Mouse (Mus musculus) testis, adult 2 months (tissue): Measurements from ENCODE around the gene Ulk3. TPM values are rescaled to one million over a fixed set of nuclear protein-coding genes. Genes with fewer than 3 reads are reported as not detected.

Experiments used
- H3K27ac ChIP-seq: fragments of 200-500 bp; 2 replicates; pipeline ENCODE4 v1.5.1; 2012; ENCODE audit warnings: low read depth, low read length; ENCODE audit not compliant: control insufficient read depth, insufficient read depth
- H3K27me3 ChIP-seq: fragments of 200-500 bp; 2 replicates; pipeline ENCODE4 v1.6.1; 2012; ENCODE audit warnings: mild to moderate bottlenecking, low read length, moderate library complexity; ENCODE audit not compliant: control insufficient read depth, insufficient read depth
- H3K36me3 ChIP-seq: fragments of 200-500 bp; 2 replicates; pipeline ENCODE4 v1.6.1; 2012; ENCODE audit warnings: mild to moderate bottlenecking, low read length; ENCODE audit not compliant: control insufficient read depth, insufficient read depth
- H3K4me1 ChIP-seq: fragments of 200-500 bp; 2 replicates; pipeline ENCODE4 v1.6.1; 2012; ENCODE audit warnings: low read length; ENCODE audit not compliant: control insufficient read depth, insufficient read depth
- H3K4me3 ChIP-seq: fragments of 200-500 bp; 2 replicates; pipeline ENCODE4 v1.5.1; 2012; ENCODE audit warnings: low read depth, mild to moderate bottlenecking, low read length, moderate library complexity, mixed read lengths; ENCODE audit not compliant: control insufficient read depth
- CTCF ChIP-seq: fragments of 200-500 bp; IDR thresholded peaks from 2 replicates; pipeline ENCODE4 v1.5.1; 2012; ENCODE audit warnings: low read depth, mild to moderate bottlenecking, inconsistent platforms, low read length, moderate library complexity; ENCODE audit not compliant: control insufficient read depth, insufficient read depth, insufficient replicate concordance
- POLR2A ChIP-seq: fragments of 200-500 bp; IDR thresholded peaks from 2 replicates; pipeline ENCODE4 v1.6.1; 2012; ENCODE audit warnings: low read depth, mild to moderate bottlenecking, inconsistent platforms, low read length, moderate library complexity; ENCODE audit not compliant: control insufficient read depth
- polyA plus RNA-seq: library from polyadenylated mRNA; depleted of rRNA; stranded (reverse); fragments of >200 nt; gene quantifications from 2 replicates; pipeline ENCODE4 v1.2.3, GENCODE M21; 2012

The Ulk3 gene
- polyA plus RNA-seq, 1 experiment, result 9.5 TPM

DNA sequence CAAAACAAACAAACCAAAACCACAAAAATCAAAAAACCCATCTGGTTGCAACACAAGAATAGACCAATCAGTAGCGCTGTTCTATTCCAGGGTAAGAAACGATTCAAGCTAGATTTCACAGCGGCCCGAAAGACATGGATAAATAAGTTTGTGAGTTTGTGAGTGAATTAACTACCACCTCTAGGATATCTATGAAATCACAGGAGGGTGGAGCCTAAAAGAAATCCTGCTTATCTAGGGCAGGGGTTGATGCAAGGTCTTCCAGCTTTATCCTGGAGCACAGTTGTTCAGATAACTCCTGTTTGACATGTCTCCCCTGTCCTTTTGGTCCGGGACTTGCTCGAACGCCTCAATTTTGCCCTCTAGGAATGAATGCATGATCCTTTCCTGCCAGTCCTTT is 29.0 kb upstream of the Ulk3 start:
- Histone ChIP-seq H3K4me1 (peaks cover 9% of the 10 kb centered on the region), H3K27ac (peak overlapping the region; percentile 90), H3K4me3 (peak overlapping the region; percentile 97), H3K27me3 (no peaks in the 10 kb centered on the region), H3K36me3 (no peaks in the 10 kb centered on the region)
- TF ChIP-seq POLR2A, result no peak
- TF ChIP-seq CTCF, result no peak

DNA sequence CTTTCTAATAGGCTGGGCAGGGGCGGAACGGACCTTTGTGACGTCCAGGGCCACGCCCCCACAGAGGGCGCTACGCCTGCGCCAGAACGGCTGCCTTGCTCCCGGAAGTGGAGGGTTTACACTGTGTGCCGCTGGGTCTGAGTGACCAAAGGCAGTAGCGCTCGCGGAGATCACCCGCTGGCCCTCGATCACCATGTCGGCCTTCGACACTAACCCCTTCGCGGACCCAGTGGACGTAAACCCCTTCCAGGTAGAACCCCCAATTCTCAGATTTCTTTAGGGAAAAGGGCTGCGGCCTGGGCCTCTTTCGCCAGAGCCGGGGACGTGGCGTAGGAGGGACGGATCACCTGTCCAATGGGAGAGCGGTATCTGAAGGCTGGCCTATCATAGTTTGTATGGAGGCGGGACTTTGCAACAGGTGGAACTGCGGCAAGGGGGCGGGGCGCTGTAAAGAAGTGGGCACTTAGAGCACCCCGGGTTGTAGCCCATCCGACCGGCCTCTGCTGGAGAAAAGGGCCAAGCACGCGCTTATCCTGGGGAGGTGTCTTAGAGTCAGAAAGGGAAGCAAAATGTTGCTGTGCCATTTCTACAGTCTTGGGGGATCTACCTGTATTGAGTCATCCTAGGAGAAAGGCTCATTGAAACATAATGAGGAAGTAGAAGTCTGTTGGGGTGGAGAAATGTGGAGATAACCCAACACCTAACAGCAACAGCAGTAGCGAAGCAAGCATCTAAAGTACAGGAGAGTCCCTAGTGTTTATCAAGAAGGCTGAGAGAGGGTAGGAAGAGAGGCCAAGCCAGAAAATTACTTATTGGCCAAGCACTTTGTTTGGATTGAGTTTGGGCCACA is 28.2 kb upstream of the Ulk3 start, which contains the start of gene Scamp2:
TSS of gene Scamp2 (plus strand) at position 83 of the 850 bp plus-strand sequence.
- H3K36me3 ChIP-seq, result no peaks in the 10 kb centered on the region
- peak within 1 kb of the TSS; percentile 97 for H3K4me3 ChIP-seq
- peaks cover 14% of the 10 kb centered on the region for H3K4me1 ChIP-seq
- H3K27ac ChIP-seq, result peak within 1 kb of the TSS; percentile 90
- TF ChIP-seq POLR2A (peak; percentile 97), CTCF (0 out of 2 replicates have a peak, but pooled peaks have one; percentile 4)
- H3K27me3 ChIP-seq, result no peaks in the 10 kb centered on the region

DNA sequence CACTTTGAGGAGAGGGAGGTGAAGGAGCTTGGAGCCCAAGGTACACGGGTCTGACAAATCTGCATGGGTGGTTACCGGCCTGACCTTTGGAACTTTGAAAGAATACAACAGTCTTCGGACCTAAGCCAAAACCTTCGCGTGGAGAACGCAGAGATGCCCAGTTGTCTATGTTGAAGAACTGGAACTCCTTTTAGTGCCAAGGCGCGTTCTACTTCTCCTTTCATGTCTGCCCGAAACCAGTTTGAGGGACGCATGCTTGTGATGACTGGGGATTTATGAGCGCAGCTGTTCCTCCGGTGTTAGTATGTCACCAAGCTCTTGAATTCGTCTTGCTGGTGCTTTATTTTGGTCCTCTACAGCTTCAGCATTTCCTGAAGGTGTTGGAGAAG is 27.5 kb upstream of the Ulk3 start:
- H3K27ac ChIP-seq, result peak overlapping the region; percentile 90
- no peaks in the 10 kb centered on the region for H3K27me3 ChIP-seq
- H3K36me3 ChIP-seq, result no peaks in the 10 kb centered on the region
- TF ChIP-seq POLR2A, result no peak
- TF ChIP-seq CTCF, result no peak
- H3K4me1 ChIP-seq, result peaks cover 14% of the 10 kb centered on the region
- peak overlapping the region; percentile 97 for H3K4me3 ChIP-seq

- Histone ChIP-seq H3K27ac (peak overlapping the region; percentile 54), H3K36me3 (no peaks in the 10 kb centered on the region), H3K4me1 (peaks cover 14% of the 10 kb centered on the region), H3K27me3 (no peaks in the 10 kb centered on the region), H3K4me3 (peak overlapping the region; percentile 52)
- no peak for TF ChIP-seq CTCF
- no peak for TF ChIP-seq POLR2A
Measured at GRCm38 (mm10) chr9:57562896-57563372, 26.3 kb upstream of the Ulk3 start.

- Histone ChIP-seq H3K36me3 (no peaks in the 10 kb centered on the region), H3K4me1 (peaks cover 14% of the 10 kb centered on the region), H3K27ac (no peak overlapping the region), H3K27me3 (no peaks in the 10 kb centered on the region), H3K4me3 (no peak overlapping the region)
- TF ChIP-seq POLR2A, result no peak
- TF ChIP-seq CTCF, result no peak
Measured at GRCm38 (mm10) chr9:57564609-57565008, 24.6 kb upstream of the Ulk3 start.

GRCm38 (mm10) chr9:57565741-57566221 is 23.5 kb upstream of the Ulk3 start:
- Histone ChIP-seq H3K27ac (no peak overlapping the region), H3K27me3 (no peaks in the 10 kb centered on the region), H3K4me3 (no peak overlapping the region), H3K36me3 (no peaks in the 10 kb centered on the region), H3K4me1 (peaks cover 12% of the 10 kb centered on the region)
- no peak for TF ChIP-seq CTCF
- no peak for TF ChIP-seq POLR2A

DNA sequence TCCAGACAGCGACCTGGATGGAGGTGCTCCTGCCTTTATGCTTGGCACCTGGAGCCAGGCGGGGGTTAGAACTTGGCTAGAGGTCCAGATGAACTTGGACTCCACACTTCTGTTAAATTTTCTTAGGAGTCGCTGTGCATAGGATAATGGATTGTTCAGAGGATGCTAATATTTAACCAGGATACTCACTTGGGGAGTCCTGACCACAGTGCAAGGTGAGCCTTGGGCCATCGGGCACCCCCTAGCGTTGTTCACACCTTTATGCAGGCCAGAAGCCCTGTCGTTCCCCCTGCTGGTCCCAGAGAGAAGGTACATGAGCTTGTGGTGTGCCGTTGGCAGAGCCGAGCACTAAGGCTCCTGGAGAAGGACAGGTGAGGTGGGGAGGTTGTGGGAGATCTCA is 22.4 kb upstream of the Ulk3 start:
- Histone ChIP-seq H3K4me1 (peaks cover 7% of the 10 kb centered on the region), H3K36me3 (no peaks in the 10 kb centered on the region), H3K27me3 (no peaks in the 10 kb centered on the region), H3K27ac (no peak overlapping the region), H3K4me3 (no peak overlapping the region)
- TF ChIP-seq POLR2A (no peak), CTCF (peak; percentile 9; the same call in 1 of the 2 replicates)

GRCm38 (mm10) chr9:57568500-57568899 is 20.8 kb upstream of the Ulk3 start:
- no peaks in the 10 kb centered on the region for H3K36me3 ChIP-seq
- H3K27ac ChIP-seq, result no peak overlapping the region
- H3K4me3 ChIP-seq, result no peak overlapping the region

More at GRCm38 (mm10) chr9:57568500-57568899, 20.8 kb upstream of the Ulk3 start:
- Histone ChIP-seq H3K4me1 (peaks cover 5% of the 10 kb centered on the region; the same call in 1 of the 2 replicates), H3K27me3 (no peaks in the 10 kb centered on the region)
- TF ChIP-seq CTCF (no peak), POLR2A (no peak)
